Mouse (Mus musculus) CD4-positive helper T cell, adult 2 months (primary cell): Measurements from ENCODE around the gene Cox8b.
A peak's percentile ranks its signal among the peaks of the same experiment; 100 is the strongest.

Experiments used
- DNase-seq: peaks from one replicate; pipeline ENCODE4 v3.0.0-alpha.2; 2012; ENCODE audit warnings: low read depth, missing footprints, low spot score

Gene Cox8b

DNA sequence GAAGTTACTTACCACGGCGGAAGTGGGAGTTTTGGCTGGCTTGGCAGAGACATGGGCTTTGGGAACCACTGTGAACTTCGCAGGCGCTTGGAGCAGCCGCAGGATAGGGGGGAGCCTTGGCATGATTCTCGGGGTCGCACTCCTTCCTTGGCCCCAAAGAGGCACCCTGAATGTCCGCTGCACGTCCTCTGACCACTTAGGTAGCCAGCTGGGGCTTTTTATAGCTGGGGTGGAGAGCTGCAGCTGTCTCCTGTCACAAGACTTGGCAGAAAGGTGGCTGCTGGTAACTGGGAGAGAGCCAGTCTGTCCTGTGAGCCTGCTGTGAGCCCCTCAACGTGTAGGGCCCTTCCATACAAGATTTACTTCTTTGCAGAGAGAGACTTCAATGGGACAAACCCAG lies at the start of gene Cox8b:
TSS of gene Cox8b (minus strand) at position 227 of the 400 bp plus-strand sequence.
- no peak for DNase-seq

GRCm38 (mm10) chr7:140949255-140949654 lies 49.0 kb upstream of the Cox8b start:
- no peak for DNase-seq

DNA sequence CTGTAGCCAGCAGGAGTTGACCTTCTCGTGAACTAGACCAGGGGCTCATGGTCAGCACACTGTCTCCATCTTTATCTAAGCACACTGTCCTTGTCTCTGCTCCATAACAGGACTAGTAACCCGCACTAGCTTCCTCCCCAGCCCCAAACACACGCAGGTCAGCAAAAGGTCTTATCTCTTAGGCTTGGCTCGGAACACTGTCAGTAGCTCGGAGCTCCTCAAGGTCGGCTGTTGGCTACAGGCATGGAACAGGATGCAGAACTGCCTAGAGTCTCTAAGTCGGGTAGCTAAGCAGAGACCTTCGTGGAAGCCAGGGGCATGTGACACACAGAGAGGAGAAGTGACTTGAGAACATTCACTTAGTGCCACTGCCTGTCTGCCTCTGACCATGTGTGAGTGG lies 47.9 kb upstream of the Cox8b start:
- no peak for DNase-seq

DNA sequence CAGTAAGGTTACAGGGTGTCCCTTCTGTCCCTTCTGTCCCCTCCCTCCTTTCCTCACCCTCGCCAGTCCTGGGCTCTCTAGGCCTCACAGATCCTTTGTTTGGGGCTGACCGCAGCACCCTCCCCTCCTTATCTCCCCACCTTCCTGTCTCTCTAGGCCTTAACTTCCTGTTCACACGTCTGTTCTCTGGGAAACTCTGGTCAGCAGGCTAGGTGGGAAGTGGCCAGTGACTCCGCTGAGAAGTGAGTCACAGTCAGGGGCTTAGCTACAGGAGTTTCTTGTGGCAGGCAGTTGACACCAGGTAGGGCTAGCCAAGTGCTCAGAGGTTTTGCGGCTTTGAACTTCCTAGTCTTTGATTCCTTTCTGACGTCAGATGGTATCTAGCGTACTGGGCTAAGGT lies 46.7 kb upstream of the Cox8b start:
- DNase-seq = peak; percentile 85

- DNase-seq = no peak
These were observed 46.1 kb upstream of the Cox8b start for GRCm38 (mm10) chr7:140946311-140946710.

GRCm38 (mm10) chr7:140945247-140945646 lies 45.0 kb upstream of the Cox8b start:
- DNase-seq = no peak

GRCm38 (mm10) chr7:140944236-140944635 lies 44.0 kb upstream of the Cox8b start:
- DNase-seq = no peak

DNA sequence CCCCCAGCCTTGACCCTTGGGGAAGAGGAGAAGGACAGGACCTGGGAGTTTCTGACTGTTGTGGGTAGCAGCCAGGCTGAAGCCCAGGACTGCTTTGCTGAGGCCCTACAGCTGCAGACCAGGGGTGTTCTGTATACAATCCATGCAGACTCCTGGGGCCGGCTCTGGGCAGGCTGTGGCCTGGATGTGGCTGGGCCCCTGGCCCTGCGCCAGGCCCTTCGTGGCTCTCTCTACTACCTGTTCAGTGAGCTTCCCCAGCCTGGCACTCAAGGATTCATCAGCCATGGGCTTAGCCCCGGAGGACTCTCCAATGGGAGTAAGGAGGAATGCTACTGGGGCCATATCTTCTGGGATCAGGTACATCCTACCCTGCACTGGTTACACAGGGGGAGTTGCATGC lies 43.1 kb upstream of the Cox8b start:
- DNase-seq = no peak

GRCm38 (mm10) chr7:140942811-140943210 lies 42.6 kb upstream of the Cox8b start:
- DNase-seq = no peak

GRCm38 (mm10) chr7:140942341-140942740 lies 42.1 kb upstream of the Cox8b start:
- peak; percentile 28 for DNase-seq

DNA sequence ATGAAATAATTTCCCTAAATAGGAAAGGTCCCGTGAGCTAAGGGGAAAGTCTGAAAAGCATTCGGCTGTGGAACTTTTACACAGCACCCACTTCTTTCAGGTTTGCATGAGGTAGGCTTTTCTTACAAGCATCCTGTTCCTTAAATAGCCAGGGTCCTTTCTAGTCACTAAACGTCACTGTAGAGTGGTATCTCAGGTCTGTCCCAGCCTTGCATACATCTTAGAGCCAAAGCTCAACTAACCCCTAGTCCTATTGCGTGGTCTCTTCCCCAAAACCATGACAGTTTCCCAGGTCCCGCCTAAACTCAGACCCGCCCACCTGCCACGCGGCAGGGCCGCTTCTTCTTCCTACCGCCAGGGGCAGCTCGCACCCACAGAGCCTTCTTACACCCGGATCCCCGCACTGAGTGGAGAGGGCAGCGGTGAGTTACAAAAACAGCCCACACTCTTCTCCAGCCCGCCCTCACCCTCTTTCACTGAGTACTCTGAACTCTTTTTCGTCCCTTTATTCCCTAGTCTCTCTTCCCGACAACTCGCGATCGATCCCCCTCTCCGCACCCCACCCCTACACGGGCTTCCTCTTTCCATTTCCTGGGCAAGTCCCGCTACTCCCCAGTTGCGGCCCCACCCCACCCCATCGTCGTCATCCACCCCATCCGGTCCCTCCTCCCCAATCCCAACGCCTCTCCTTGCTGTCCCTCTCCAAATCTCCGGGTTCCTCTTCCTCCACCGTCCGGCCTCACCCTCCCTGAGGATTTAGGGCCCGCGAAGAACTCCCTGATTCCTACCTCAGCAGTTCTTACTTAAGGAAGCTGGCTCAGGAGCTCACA lies 41.2 kb upstream of the Cox8b start, which contains the start of gene Pgghg:
TSS of gene Pgghg (plus strand) at position 170 of the 830 bp plus-strand sequence.
- DNase-seq = peak; percentile 91

- no peak for DNase-seq
These were observed 39.5 kb upstream of the Cox8b start for GRCm38 (mm10) chr7:140939669-140940171.

GRCm38 (mm10) chr7:140938896-140939295 lies 38.6 kb upstream of the Cox8b start:
- DNase-seq = no peak

- DNase-seq = no peak
These were observed 38.2 kb upstream of the Cox8b start for GRCm38 (mm10) chr7:140938436-140938835.

DNA sequence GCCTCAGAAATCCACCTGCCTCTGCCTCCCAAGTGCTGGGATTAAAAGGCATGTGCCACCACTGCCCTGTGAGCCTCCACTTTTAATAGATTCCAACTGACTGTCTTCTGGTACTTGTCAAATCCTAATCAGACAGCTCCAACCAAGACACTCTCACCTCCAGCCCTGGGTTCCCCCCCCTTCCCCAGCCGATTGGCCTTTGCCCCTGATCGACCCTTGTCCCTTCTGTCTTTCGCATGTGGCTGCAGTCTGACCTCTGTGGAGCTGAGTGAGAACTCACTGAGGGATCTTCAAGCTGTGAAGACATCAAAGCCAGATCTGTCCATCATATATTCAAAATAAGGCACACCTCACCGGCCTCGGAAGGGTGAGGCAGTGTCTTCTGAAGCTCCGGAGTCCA lies 26.9 kb upstream of the Cox8b start:
- DNase-seq = no peak

- no peak for DNase-seq
These were observed 23.0 kb upstream of the Cox8b start for GRCm38 (mm10) chr7:140923070-140923775.

- peak; percentile 27 for DNase-seq
These were observed 22.3 kb upstream of the Cox8b start for GRCm38 (mm10) chr7:140922398-140923069.

DNA sequence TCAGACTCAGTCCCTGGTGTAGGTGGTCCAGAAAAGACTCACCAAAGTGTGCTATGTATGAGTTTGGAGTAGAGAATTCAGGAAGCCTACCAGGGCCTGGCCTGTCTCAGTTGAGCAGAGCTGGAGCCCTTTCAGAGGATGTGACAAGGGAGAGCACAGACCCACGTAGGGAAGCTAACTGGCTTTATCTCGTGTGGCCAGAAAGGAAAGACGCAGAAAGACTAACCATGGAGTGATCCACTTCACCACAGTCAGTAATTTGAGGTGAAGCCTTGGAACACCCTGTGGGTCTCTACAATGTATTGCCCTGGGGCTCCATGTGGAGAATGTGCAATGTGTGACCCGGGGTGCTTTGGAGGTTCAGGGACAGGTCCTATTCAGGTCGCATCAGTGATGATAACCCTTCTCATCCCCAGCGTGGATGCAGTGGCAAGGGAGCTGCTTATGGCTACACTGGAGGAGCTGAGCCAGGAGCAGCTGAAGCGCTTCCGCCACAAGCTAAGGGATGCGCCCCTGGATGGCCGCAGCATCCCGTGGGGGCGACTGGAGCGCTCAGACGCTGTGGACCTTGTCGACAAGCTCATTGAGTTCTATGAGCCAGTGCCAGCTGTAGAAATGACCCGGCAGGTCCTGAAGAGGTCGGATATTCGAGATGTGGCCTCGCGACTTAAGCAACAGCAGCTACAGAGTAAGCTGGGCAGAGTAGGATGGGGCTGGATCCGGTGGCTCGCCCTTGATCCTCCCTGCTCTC lies 21.2 kb upstream of the Cox8b start:
- no peak for DNase-seq

GRCm38 (mm10) chr7:140920418-140921029 lies 20.3 kb upstream of the Cox8b start, which contains the start of gene Nlrp6:
TSS of gene Nlrp6 (plus strand) at chr7:140920902.
- DNase-seq = no peak

GRCm38 (mm10) chr7:140919911-140920310 lies 19.7 kb upstream of the Cox8b start:
- no peak for DNase-seq
